Mouse (Mus musculus) forebrain, embryonic 16.5 days (tissue): ENCODE results near the gene Dnah8. TPM values are rescaled to one million over a fixed set of nuclear protein-coding genes. Genes with fewer than 3 reads are reported as not detected.

ENCODE experiments used
- ATAC-seq: fragments of 200-750 bp; cut with Nextera tagmentation; 2 replicates; pipeline ENCODE4 v1.8.0; 2017; ENCODE audit warnings: mild to moderate bottlenecking, moderate library complexity
- H3K27ac ChIP-seq: fragments of 300-500 bp; sonication (generic); 2 replicates; pipeline ENCODE4 v1.5.1; 2014; ENCODE audit warnings: low read length, control low read depth
- H3K27me3 ChIP-seq: fragments of 300-500 bp; sonication (generic); replicated peaks from 2 replicates; pipeline ENCODE4 v1.6.1; 2014; ENCODE audit warnings: low read length; ENCODE audit not compliant: control insufficient read depth, insufficient read depth
- H3K36me3 ChIP-seq: fragments of 300-500 bp; sonication (generic); 2 replicates; pipeline ENCODE4 v1.6.1; 2014; ENCODE audit not compliant: control insufficient read depth, insufficient read depth
- H3K4me1 ChIP-seq: fragments of 300-500 bp; sonication (generic); replicated peaks from 2 replicates; pipeline ENCODE4 v1.6.1; 2014; ENCODE audit warnings: low read length; ENCODE audit not compliant: control insufficient read depth, insufficient read depth
- H3K4me2 ChIP-seq: fragments of 300-500 bp; sonication (generic); 2 replicates; pipeline ENCODE4 v1.6.1; 2014; ENCODE audit warnings: mild to moderate bottlenecking, low read length, control low read depth
- H3K4me3 ChIP-seq: fragments of 300-500 bp; sonication (generic); replicated peaks from 2 replicates; pipeline ENCODE4 v1.5.1; 2014; ENCODE audit warnings: mild to moderate bottlenecking, low read length, control low read depth
- H3K9ac ChIP-seq: fragments of 300-500 bp; sonication (generic); replicated peaks from 2 replicates; pipeline ENCODE4 v1.6.1; 2014; ENCODE audit warnings: low read depth, low read length, control low read depth
- H3K9me3 ChIP-seq: fragments of 300-500 bp; sonication (generic); 2 replicates; pipeline ENCODE4 v1.6.1; 2016; ENCODE audit warnings: low read length; ENCODE audit not compliant: control insufficient read depth
- WGBS: fragments of 180-500 bp; shearing (Covaris S2); extraction: QIAGEN DNeasy Blood & Tissue Kit; methylation state at CpG from one replicate; pipeline ENCODE4 v1.1.7; 2014; 5-methylcytosine and 5-hydroxymethylcytosine counted together
- polyA plus RNA-seq: library from polyadenylated mRNA; unstranded; fragments of >200 nt; fragmentation: Nextera tagmentation; extraction: Ambion mirVana; gene quantifications from 2 replicates; pipeline ENCODE4 v1.2.1, GENCODE M21; 2015

The Dnah8 gene
- polyA plus RNA-seq, 1 experiment from 2014 or later, result 1.6 TPM

DNA sequence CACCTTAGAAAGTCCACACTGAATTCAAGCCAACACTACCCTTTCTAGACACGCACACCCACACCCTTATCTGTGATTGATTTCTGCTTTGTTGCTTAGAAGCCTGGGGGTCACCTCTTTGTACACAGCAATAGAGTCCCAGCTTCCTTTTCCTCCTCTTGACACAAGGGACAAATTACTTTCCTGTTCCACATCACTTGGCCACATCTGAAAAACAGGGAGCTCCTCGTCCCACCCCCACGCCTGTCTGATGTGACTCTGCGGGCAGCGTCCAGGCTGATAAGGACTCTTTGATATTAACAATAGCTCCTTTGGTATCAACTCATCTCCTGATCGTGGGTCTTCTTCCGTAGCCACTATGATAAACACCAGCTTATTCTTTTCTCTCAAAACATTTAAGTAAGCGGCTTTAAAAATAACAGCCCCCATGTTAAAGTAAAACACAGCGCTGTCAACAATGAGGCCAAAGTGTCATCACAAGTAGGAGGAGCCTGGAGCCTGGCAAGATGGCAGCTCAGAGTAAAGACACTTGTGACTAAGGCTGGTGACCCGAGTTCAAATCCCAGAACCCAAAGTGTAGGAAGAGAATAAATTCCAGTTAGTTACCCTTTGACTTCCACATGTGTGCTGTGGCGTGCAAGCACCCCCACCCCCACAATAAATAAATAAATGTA is 234.6 kb downstream of the Dnah8 start:
- Histone ChIP-seq H3K4me3 (no peak overlapping the region), H3K27me3 (no peaks in the 10 kb centered on the region), H3K9ac (no peak overlapping the region), H3K36me3 (no peaks in the 10 kb centered on the region), H3K4me1 (peaks cover 15% of the 10 kb centered on the region), H3K4me2 (no peak overlapping the region), H3K27ac (no peak overlapping the region), H3K9me3 (no peaks in the 10 kb centered on the region)
- ATAC-seq, result no peak
- 83% methylated on average over 11 of the region's 11 CpGs for WGBS

GRCm38 (mm10) chr17:30859989-30860585 is 235.9 kb downstream of the Dnah8 start:
- Histone ChIP-seq H3K9me3 (no peaks in the 10 kb centered on the region), H3K36me3 (no peaks in the 10 kb centered on the region), H3K27ac (peak overlapping the region; percentile 29), H3K4me3 (no peak overlapping the region), H3K9ac (no peak overlapping the region), H3K4me1 (peaks cover 15% of the 10 kb centered on the region), H3K27me3 (no peaks in the 10 kb centered on the region), H3K4me2 (no peak overlapping the region)
- 15% methylated on average over 10 of the region's 10 CpGs for WGBS
- ATAC-seq, result peak; percentile 83

DNA sequence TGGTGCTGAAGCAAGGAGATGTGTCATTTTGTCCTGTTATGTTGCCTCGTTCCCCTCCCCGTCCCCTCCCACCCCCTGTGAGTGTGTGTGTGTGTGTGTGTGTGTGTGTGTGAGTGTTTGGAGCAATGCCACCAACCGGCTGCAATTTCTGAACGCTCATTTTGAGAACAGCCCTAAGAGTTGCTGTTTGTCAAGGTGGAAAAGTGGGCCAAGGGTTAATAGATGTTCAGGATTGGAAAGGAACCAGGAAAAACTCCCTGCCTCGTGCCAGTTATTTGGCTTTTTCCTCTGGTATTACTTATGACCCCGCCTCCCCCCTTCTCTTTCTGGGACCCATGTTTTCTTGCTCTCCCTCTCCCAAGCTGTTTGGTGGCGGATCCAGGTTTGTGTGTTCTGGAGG is 236.5 kb downstream of the Dnah8 start:
- ATAC-seq, result no peak
- Histone ChIP-seq H3K4me1 (peaks cover 15% of the 10 kb centered on the region), H3K4me2 (no peak overlapping the region), H3K9ac (no peak overlapping the region), H3K27me3 (no peaks in the 10 kb centered on the region), H3K36me3 (no peaks in the 10 kb centered on the region), H3K4me3 (no peak overlapping the region), H3K27ac (peak overlapping the region; percentile 1), H3K9me3 (no peaks in the 10 kb centered on the region)
- WGBS, result 26% methylated on average over 7 of the region's 7 CpGs

DNA sequence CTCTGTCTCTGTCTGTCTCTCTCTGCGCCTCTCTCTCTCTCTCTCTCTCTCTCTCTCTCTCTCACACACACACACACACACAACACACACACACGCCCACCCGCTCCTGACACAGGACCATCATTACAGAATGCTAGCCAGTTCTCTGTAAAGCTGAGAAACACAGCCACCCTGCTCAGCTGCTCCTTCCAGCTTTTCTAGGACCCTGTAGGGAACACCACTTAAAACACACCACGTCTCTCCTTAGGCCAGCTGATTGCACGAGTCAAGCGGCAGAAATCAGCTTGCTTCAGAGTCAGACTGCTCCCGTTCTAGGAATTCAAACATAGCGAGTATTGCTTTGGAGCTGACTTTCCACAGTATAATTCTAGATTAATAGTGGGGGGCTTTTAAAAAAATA is 242.1 kb downstream of the Dnah8 start:
- H3K27ac ChIP-seq, result no peak overlapping the region
- no peaks in the 10 kb centered on the region for H3K27me3 ChIP-seq
- no peaks in the 10 kb centered on the region for H3K9me3 ChIP-seq
- H3K9ac ChIP-seq, result no peak overlapping the region
- ATAC-seq, result no peak
- H3K36me3 ChIP-seq, result no peaks in the 10 kb centered on the region
- H3K4me1 ChIP-seq, result peaks cover 3% of the 10 kb centered on the region; the same call in 1 of the 2 replicates
- H3K4me2 ChIP-seq, result no peak overlapping the region
- 55% methylated on average over 8 of the region's 8 CpGs for WGBS
- H3K4me3 ChIP-seq, result no peak overlapping the region

DNA sequence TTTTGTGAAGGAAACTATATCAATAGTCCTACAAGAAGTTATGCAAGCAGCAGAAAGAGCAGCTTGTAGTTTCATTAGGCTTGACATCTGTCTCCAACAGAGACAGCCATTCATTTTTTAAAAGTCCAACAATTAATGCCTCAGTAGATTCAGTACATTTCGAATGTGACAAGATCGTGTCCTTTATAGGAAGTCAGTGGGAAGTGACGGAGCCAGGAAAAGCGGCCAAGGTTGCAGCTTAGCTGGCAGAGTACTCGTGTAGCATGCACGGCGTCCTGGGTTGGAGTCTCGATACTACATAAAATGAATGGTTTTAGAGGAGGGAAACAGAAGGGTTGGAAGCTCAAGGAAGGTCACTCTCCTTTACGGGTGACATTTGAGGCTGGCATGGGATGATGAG is 242.8 kb downstream of the Dnah8 start:
- H3K27ac ChIP-seq, result no peak overlapping the region
- H3K9me3 ChIP-seq, result no peaks in the 10 kb centered on the region
- H3K9ac ChIP-seq, result no peak overlapping the region
- no peak overlapping the region for H3K4me2 ChIP-seq
- ATAC-seq, result no peak
- peaks cover 3% of the 10 kb centered on the region; the same call in 1 of the 2 replicates for H3K4me1 ChIP-seq
- H3K27me3 ChIP-seq, result no peaks in the 10 kb centered on the region
- H3K36me3 ChIP-seq, result no peaks in the 10 kb centered on the region
- WGBS, result 60% methylated on average over 9 of the region's 9 CpGs
- H3K4me3 ChIP-seq, result no peak overlapping the region

DNA sequence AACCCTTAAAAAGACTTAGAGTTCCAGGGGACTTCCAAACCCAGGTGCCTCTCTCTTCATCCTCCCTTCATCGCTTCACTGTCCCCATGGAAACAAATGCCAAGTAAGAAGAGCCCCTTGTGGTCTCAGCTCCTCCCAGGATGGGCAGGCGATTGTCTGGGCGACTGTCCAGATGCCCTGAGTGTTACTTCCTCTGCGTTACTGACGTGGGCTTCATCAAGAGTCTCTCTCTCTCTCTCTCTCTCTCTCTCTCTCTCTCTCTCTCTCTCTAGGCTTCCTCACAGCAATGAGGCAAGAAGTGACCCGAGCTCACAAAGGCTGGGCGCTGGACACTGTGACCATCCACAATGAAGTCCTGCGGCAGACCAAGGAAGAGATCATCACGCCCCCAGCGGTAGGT is 246.9 kb downstream of the Dnah8 start:
- H3K36me3 ChIP-seq, result no peaks in the 10 kb centered on the region
- ATAC-seq, result no peak
- 23% methylated on average over 10 of the region's 10 CpGs for WGBS
- no peak overlapping the region for H3K9ac ChIP-seq
- no peaks in the 10 kb centered on the region for H3K27me3 ChIP-seq
- H3K4me2 ChIP-seq, result no peak overlapping the region
- H3K9me3 ChIP-seq, result no peaks in the 10 kb centered on the region
- 0 out of 2 replicates have a peak, but pooled peaks cover 3% of the 10 kb centered on the region for H3K4me1 ChIP-seq
- no peak overlapping the region for H3K4me3 ChIP-seq
- no peak overlapping the region for H3K27ac ChIP-seq

- H3K27me3 ChIP-seq, result no peaks in the 10 kb centered on the region
- H3K4me1 ChIP-seq, result no peaks in the 10 kb centered on the region
- no peak overlapping the region for H3K4me3 ChIP-seq
- no peaks in the 10 kb centered on the region for H3K9me3 ChIP-seq
- WGBS, result 67% methylated on average over 15 of the region's 15 CpGs
- H3K27ac ChIP-seq, result no peak overlapping the region
- no peak overlapping the region for H3K4me2 ChIP-seq
- H3K9ac ChIP-seq, result no peak overlapping the region
- ATAC-seq, result no peak
- H3K36me3 ChIP-seq, result no peaks in the 10 kb centered on the region
Observed at GRCm38 (mm10) chr17:30874276-30874675, 250.1 kb downstream of the Dnah8 start.

- no peak for ATAC-seq
- Histone ChIP-seq H3K4me3 (no peak overlapping the region), H3K9me3 (no peaks in the 10 kb centered on the region), H3K4me1 (no peaks in the 10 kb centered on the region), H3K36me3 (no peaks in the 10 kb centered on the region), H3K27me3 (no peaks in the 10 kb centered on the region), H3K27ac (no peak overlapping the region), H3K9ac (no peak overlapping the region), H3K4me2 (no peak overlapping the region)
- 76% methylated on average over 7 of the region's 7 CpGs for WGBS
Observed at GRCm38 (mm10) chr17:30877456-30877855, 253.3 kb downstream of the Dnah8 start.

GRCm38 (mm10) chr17:30878626-30879025 is 254.5 kb downstream of the Dnah8 start:
- Histone ChIP-seq H3K4me1 (0 out of 2 replicates have a peak, but pooled peaks cover 4% of the 10 kb centered on the region), H3K4me2 (no peak overlapping the region), H3K27me3 (no peaks in the 10 kb centered on the region), H3K36me3 (no peaks in the 10 kb centered on the region), H3K4me3 (no peak overlapping the region), H3K9ac (no peak overlapping the region), H3K27ac (no peak overlapping the region), H3K9me3 (no peaks in the 10 kb centered on the region)
- WGBS, result 63% methylated on average over 6 of the region's 6 CpGs
- no peak for ATAC-seq
